ENCODE assay signal across 12 mouse cellular contexts in the genomic region with DNA sequence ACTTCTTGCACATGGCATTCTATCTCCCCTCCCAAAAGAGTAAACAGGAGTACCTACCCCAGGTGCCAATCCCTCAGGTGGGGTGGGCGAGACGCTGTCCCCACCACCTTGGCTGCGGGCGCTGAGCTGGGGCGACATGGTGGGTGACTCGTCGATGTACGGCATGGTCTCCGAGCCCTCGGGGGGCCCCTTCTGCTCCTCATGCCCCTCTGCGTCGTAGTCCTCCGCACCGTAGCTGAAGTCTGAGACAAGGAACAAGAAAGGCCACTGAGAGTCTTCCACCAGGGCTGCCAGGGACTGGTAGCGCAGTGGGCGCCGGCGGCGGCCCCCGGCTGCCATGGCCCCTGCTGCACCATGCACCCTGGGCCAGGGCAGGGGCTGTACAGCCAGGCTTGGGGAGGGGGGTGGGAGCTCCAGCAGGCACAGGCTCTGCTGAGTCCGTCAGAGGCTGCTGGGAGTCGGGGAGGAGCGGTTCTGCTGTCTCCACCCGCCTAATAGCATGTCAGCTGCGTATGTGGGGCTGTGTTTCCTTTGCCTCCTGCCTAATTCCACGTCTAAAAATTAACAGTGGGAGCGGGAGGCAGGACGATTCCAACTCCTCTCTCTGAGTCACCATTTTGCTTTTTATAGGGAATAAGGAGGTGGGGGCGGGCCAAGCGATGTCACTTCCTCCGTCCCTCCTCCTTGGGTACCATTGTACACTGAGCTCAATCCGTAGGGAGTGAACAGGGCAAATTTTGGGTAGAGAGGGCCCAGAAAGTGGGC.
DNase-seq lines count a peak whose midpoint lies in the region; ATAC-seq and TF ChIP-seq lines count a peak whose summit lies in the region.
"Had no signal": no experiment of that assay in that cellular context is flagged by ENCODE, and none has a peak within 500 bp of the region (broad histone marks: within the 10 kb centered on the region; RNA-seq: fewer than 3 reads in every experiment).

No protein-coding gene starts in this region.

- no peaks in the 10 kb centered on the region for H3K36me3 ChIP-seq in forebrain, postnatal 0 days (ENCODE audit: insufficient read depth)

- peaks cover 26% of the 10 kb centered on the region for H3K4me1 ChIP-seq in forebrain, postnatal 0 days (ENCODE audit: insufficient read depth)

- H3K9me3 ChIP-seq in forebrain, postnatal 0 days (ENCODE audit: low read length) = no peaks in the 10 kb centered on the region

- intact Hi-C loops in left cerebral cortex, postnatal 36 days (cut with DNase I) = loop anchor here (5.0 kb wide), 1 partner anchor 138 kb away; no protein-coding TSS in a partner anchor

- TF ChIP-seq CTCF in forebrain, postnatal 0 days (IDR thresholded peaks at IDR 0.05; ENCODE audit: low read depth) = no peak

- WGBS in forebrain, postnatal 0 days = 83% methylated on average over 32 of the region's 32 CpGs

- H3K9ac ChIP-seq in forebrain, postnatal 0 days = no peak overlapping the region

- H3K27ac ChIP-seq in forebrain, postnatal 0 days (ENCODE audit: low read depth, low read length) = peak overlapping the region; percentile 66

- no peak overlapping the region for H3K4me3 ChIP-seq in forebrain, postnatal 0 days (ENCODE audit: low read depth, low read length)

- no peak overlapping the region for H3K4me2 ChIP-seq in forebrain, postnatal 0 days (ENCODE audit: low read depth)

- peak; percentile 38; the same call in 1 of the 2 replicates for ATAC-seq in forebrain, postnatal 0 days
- ATAC-seq in granulocyte monocyte progenitor cell, adult 5-6 weeks (replicated peaks; ENCODE audit: poor library complexity, severe bottlenecking) = no peak

- peak; percentile 66 to 79 for DNase-seq in left cerebral cortex, adult 8-10 months (ENCODE audit: low spot score in 2 of 2)
- no peak for DNase-seq in left cerebral cortex, adult 11 months (ENCODE audit: low spot score)
- DNase-seq in forebrain, postnatal 0 days = no peak
- peak; percentile 74 to 82 for DNase-seq in left cerebral cortex, postnatal 36 days (ENCODE audit: low spot score in 2 of 2)
- DNase-seq in right cerebral cortex, postnatal 14 days = peak; percentile 44
- no peak for DNase-seq in thymus, postnatal 36 days
- DNase-seq in Muller cell, postnatal 12 days (ENCODE audit: inconsistent ontology term) = no peak
- DNase-seq: adrenal gland, postnatal 36 days; heart, postnatal 36 days; retina, postnatal 1 day had no signal

- no peaks in the 10 kb centered on the region for H3K27me3 ChIP-seq in forebrain, postnatal 0 days (ENCODE audit: insufficient read depth, low read length)
- H3K27me3 ChIP-seq: CH12.LX had no signal

Comparison
In these comparisons a context has a peak if more than half of its experiments do, and no peak if none do; other contexts are left out.
1. DNase-seq: peak in left cerebral cortex, adult 8-10 months (2 of 2), left cerebral cortex, postnatal 36 days (2 of 2) and right cerebral cortex, postnatal 14 days (single experiment); none in left cerebral cortex, adult 11 months (single experiment), forebrain, postnatal 0 days (single experiment), thymus, postnatal 36 days (0 of 2) and Muller cell, postnatal 12 days (single experiment).